Mouse (Mus musculus) spleen, adult 2 months (tissue): ENCODE measurements at regions not wholly inside any gene's neighbourhood (a gene's known extent, or its start where the extent isn't known, plus 50 kb on each side); places are given as distances from the start of the nearest gene placed in this dataset.

ENCODE experiments used
- DNase-seq, 2 experiments: peaks; one replicate each; pipeline versions ENCODE4 v3.0.0 to v3.0.0-alpha.2; 2012 to 2021; ENCODE audit warnings: low spot score in 2 of 2, low read depth in 1 of 2
- H3K27ac ChIP-seq: fragments of 200-500 bp; 2 replicates; pipeline ENCODE4 v1.5.1; 2012; ENCODE audit warnings: low read length, inconsistent platforms; ENCODE audit not compliant: insufficient read depth
- H3K27me3 ChIP-seq: fragments of 200-500 bp; 2 replicates; pipeline ENCODE4 v1.6.1; 2012; ENCODE audit warnings: mild to moderate bottlenecking, moderate library complexity, low read length, inconsistent platforms; ENCODE audit not compliant: control insufficient read depth, insufficient read depth
- H3K36me3 ChIP-seq: fragments of 200-500 bp; 2 replicates; pipeline ENCODE4 v1.6.1; 2012; ENCODE audit warnings: mild to moderate bottlenecking, low read length, inconsistent platforms; ENCODE audit not compliant: control insufficient read depth, insufficient read depth
- H3K4me1 ChIP-seq: fragments of 200-500 bp; 2 replicates; pipeline ENCODE4 v1.6.1; 2011; ENCODE audit warnings: inconsistent platforms; ENCODE audit not compliant: control insufficient read depth, insufficient read depth, insufficient read length
- H3K4me3 ChIP-seq: fragments of 200-500 bp; 2 replicates; pipeline ENCODE4 v1.5.1; 2011; ENCODE audit warnings: mild to moderate bottlenecking, inconsistent platforms; ENCODE audit not compliant: insufficient read depth, insufficient read length; ENCODE audit errors: extremely low read depth
- CTCF ChIP-seq: fragments of 200-500 bp; IDR thresholded peaks from 2 replicates; pipeline ENCODE4 v1.5.1; 2011; ENCODE audit warnings: mild to moderate bottlenecking, inconsistent platforms; ENCODE audit not compliant: insufficient read depth, insufficient read length, insufficient replicate concordance; ENCODE audit errors: extremely low read depth
- POLR2A ChIP-seq: fragments of 200-500 bp; IDR thresholded peaks from 2 replicates; pipeline ENCODE4 v1.6.1; 2011; ENCODE audit warnings: low read depth, low read length, inconsistent platforms
- WGBS: fragments of 180-500 bp; shearing (Covaris S2); methylation state at CpG from one replicate; pipeline ENCODE4 v1.1.7; 2018; 5-methylcytosine and 5-hydroxymethylcytosine counted together

GRCm38 (mm10) chr19:21031768-21032308, 77.8 kb upstream of the Tmc1 start:
- H3K27ac ChIP-seq, result peak overlapping the region; percentile 52; the same call in 1 of the 2 replicates
- H3K27me3 ChIP-seq, result no peaks in the 10 kb centered on the region
- WGBS, result 19% methylated on average over 4 of the region's 4 CpGs
- DNase-seq, result no peak
- H3K4me1 ChIP-seq, result peaks cover 7% of the 10 kb centered on the region; the same call in 1 of the 2 replicates
- no peaks in the 10 kb centered on the region for H3K36me3 ChIP-seq
- H3K4me3 ChIP-seq, result no peak overlapping the region
- TF ChIP-seq POLR2A, result no peak
- no peak for TF ChIP-seq CTCF

GRCm38 (mm10) chr19:21030971-21031370, 77.0 kb upstream of the Tmc1 start:
- H3K4me3 ChIP-seq, result no peak overlapping the region
- no peaks in the 10 kb centered on the region for H3K36me3 ChIP-seq
- no peak for DNase-seq
- H3K27me3 ChIP-seq, result no peaks in the 10 kb centered on the region
- no peak overlapping the region for H3K27ac ChIP-seq
- TF ChIP-seq CTCF (no peak), POLR2A (no peak)
- H3K4me1 ChIP-seq, result 0 out of 2 replicates have a peak, but pooled peaks cover 4% of the 10 kb centered on the region
- WGBS, result 87% methylated on average over 5 of the region's 5 CpGs

GRCm38 (mm10) chr19:21028981-21029380, 75.0 kb upstream of the Tmc1 start:
- no peak for DNase-seq
- no peaks in the 10 kb centered on the region for H3K4me1 ChIP-seq
- H3K27ac ChIP-seq, result no peak overlapping the region
- no peaks in the 10 kb centered on the region for H3K27me3 ChIP-seq
- WGBS, result 90% methylated on average over 3 of the region's 3 CpGs
- H3K36me3 ChIP-seq, result no peaks in the 10 kb centered on the region
- TF ChIP-seq POLR2A (no peak), CTCF (no peak)
- H3K4me3 ChIP-seq, result no peak overlapping the region

- Histone ChIP-seq H3K27ac (no peak overlapping the region), H3K36me3 (no peaks in the 10 kb centered on the region), H3K4me1 (no peaks in the 10 kb centered on the region), H3K27me3 (no peaks in the 10 kb centered on the region), H3K4me3 (no peak overlapping the region)
- 96% methylated on average over 9 of the region's 10 CpGs for WGBS
- TF ChIP-seq CTCF (no peak), POLR2A (no peak)
- no peak for DNase-seq
These were observed 58.4 kb upstream of the Tmc1 start for GRCm38 (mm10) chr19:21012391-21012790.

GRCm38 (mm10) chr19:21009607-21010006, 55.6 kb upstream of the Tmc1 start:
- 93% methylated on average over 2 of the region's 2 CpGs for WGBS
- no peak for DNase-seq

GRCm38 (mm10) chr19:21004411-21004810, 50.4 kb upstream of the Tmc1 start:
- no peaks in the 10 kb centered on the region for H3K36me3 ChIP-seq
- no peaks in the 10 kb centered on the region; the same call in 1 of the 2 replicates for H3K27me3 ChIP-seq
- DNase-seq, result no peak
- H3K4me1 ChIP-seq, result no peaks in the 10 kb centered on the region
- no peak overlapping the region for H3K4me3 ChIP-seq
- no peak overlapping the region for H3K27ac ChIP-seq
- TF ChIP-seq CTCF (no peak), POLR2A (no peak)
- 92% methylated on average over 2 of the region's 2 CpGs for WGBS

More at GRCm38 (mm10) chr19:21009607-21010006, 55.6 kb upstream of the Tmc1 start:
- no peaks in the 10 kb centered on the region for H3K36me3 ChIP-seq
- H3K4me1 ChIP-seq, result no peaks in the 10 kb centered on the region
- no peak overlapping the region for H3K27ac ChIP-seq
- no peak overlapping the region for H3K4me3 ChIP-seq
- H3K27me3 ChIP-seq, result no peaks in the 10 kb centered on the region
- TF ChIP-seq CTCF (no peak), POLR2A (no peak)
